Mouse (Mus musculus): Measurements from ENCODE around the gene Egflam.

Gene Egflam

GRCm38 (mm10) chr15:7167906-7168532, 230.2 kb downstream of the Egflam start:
- DNase-seq, result no peak

- DNase-seq, result no peak
Measured at GRCm38 (mm10) chr15:7167238-7167905, 230.8 kb downstream of the Egflam start.

- no peak for DNase-seq
Measured at GRCm38 (mm10) chr15:7166735-7167134, 231.5 kb downstream of the Egflam start.

DNA sequence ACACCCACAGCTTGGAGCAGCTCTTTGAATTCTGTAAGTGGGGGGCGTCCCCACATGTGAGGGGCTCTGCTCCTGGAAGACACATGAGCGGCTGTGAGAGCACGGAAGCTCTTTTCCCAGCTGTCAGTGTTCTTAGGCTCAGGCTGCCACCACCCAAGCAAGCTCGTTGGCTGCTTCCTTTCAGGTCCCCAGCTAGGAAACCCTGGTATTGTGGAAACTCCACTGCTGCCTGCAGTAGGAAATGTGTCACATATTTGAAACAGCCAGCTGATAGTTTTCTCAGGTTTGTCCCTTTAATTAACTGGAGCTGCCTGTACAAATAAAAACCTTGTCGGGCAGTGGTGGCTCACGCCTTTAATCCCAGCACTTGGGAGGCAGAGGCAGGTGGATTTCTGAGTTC, 234.3 kb downstream of the Egflam start:
- DNase-seq, result no peak

GRCm38 (mm10) chr15:7160321-7160720, 237.9 kb downstream of the Egflam start:
- DNase-seq, result no peak

GRCm38 (mm10) chr15:7159869-7160268, 238.3 kb downstream of the Egflam start:
- DNase-seq, result no peak

DNA sequence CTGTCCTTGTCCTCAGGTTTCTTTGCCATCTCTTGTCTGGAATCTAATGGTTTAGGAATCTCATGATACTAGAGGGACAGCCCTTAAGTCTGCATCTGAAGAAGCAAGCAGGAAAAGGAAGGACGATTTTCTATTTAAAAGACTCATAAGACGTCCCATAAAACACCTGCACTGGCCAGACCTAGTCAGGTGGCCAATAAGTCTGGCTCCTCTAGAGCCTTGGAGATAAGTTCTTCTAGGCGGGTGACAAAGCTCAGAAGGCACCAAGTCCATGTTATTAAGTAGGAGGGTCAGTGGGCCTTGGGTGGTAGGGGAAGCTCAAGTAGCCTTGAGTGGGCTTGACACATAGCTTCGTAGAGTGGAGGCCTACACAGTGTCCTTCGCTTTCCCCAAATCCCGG, 240.5 kb downstream of the Egflam start:
- DNase-seq, result no peak
